Mouse (Mus musculus): Measurements from ENCODE around the gene Chn1. TPM values are rescaled to one million over a fixed set of nuclear protein-coding genes. Genes with fewer than 3 reads are reported as not detected.

The Chn1 gene
- 18.3 TPM for polyA plus RNA-seq (2014; fragmentation: Illumina TruSeq; extraction: RNeasy Lipid Tissue Mini Kit (QIAGEN cat#74804); ENCODE audit: insufficient read depth, low read depth, low replicate concordance)

DNA sequence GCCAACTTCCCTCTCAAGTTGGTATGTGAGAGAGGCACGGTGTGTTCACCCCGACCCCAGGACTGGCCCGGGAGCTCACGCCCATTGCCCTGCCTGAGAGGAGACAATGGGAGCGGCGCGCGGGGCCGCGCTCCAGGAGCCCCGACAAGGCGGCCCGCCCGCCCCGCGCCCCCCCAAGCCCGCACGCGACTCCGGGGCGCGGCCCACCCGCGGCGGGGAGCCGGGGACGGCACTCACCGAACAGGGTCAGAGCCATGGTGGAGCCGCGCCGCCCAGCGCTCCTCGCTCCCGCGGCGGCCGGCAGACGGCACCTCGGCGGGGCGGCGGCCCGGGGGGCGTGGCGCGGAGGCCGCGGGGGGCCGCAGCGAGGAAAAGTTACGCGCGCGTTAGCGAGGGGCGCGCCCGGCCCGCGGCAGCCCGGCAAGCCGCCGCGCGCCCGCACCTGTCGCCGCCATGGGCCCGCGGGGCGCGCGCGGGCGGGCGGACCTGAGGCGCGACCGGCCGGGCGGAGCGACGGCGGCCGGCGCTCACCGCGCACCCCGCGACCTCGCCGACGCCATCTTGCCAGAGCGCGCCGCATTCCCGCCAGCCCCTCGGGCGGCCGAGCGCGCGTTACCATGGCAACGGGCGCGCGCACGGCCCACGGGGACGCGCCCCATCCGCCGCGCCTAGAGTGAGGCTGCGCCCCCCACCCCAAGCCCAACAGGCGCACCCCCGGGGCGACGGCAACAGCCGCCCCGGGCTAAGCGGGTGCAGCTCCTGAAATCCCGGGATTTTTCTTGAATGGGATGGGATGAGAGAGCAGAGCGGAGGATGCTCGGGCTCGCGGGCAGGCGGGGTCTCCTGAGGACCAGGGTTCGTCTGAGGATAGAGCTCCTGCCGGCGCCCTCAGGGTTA is at the start of gene Chn1:
TSS of gene Chn1 (minus strand) at position 561 of the 897 bp plus-strand sequence.

DNA sequence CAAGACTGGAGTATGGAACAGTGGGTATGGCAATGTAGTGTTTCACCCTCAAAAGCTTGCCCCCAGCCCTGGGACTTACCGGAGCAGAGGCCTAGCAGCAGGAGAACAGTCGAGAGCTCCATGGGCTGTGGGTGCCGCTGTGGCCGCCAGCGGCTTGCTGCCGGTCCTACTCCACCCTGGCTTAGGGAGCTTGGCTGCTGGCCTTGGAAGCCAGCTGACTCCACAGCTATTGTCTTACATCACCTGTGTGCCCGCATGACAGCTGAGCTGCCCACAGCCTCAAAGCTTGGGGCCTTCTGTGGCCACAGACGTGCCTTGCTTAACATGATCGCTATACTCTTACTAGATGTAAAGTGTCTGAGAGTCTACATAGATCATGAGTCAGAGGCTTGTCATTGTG is 195.0 kb downstream of the Chn1 start, which contains the start of gene Chrna1:
TSS of gene Chrna1 (minus strand) at position 173 of the 400 bp plus-strand sequence.

Other genes starting within 250 kb of the Chn1 start
- gene Wipf1, start 245.6 kb downstream of the Chn1 start, polyA plus RNA-seq (2014; fragmentation: Illumina TruSeq; extraction: RNeasy Lipid Tissue Mini Kit (QIAGEN cat#74804); ENCODE audit: insufficient read depth, low read depth, low replicate concordance), result 16.1 TPM
- gene Chrna1, start 195.0 kb downstream of the Chn1 start, polyA plus RNA-seq (2014; fragmentation: Illumina TruSeq; extraction: RNeasy Lipid Tissue Mini Kit (QIAGEN cat#74804); ENCODE audit: insufficient read depth, low read depth, low replicate concordance), result not detected
- gene Atf2, start 117.3 kb upstream of the Chn1 start, polyA plus RNA-seq (2014; fragmentation: Illumina TruSeq; extraction: RNeasy Lipid Tissue Mini Kit (QIAGEN cat#74804); ENCODE audit: insufficient read depth, low read depth, low replicate concordance), result 17.3 TPM
- 467 TPM for gene Atp5g3, start 136.0 kb upstream of the Chn1 start, polyA plus RNA-seq (2014; fragmentation: Illumina TruSeq; extraction: RNeasy Lipid Tissue Mini Kit (QIAGEN cat#74804); ENCODE audit: insufficient read depth, low read depth, low replicate concordance)